Mouse (Mus musculus) testis, adult 2 months (tissue): ENCODE measurements around the gene Fam228a.

Source experiments
- CTCF ChIP-seq: fragments of 200-500 bp; IDR thresholded peaks from 2 replicates; pipeline ENCODE4 v1.5.1; 2012; ENCODE audit warnings: low read depth, mild to moderate bottlenecking, inconsistent platforms, low read length, moderate library complexity; ENCODE audit not compliant: control insufficient read depth, insufficient read depth, insufficient replicate concordance
- POLR2A ChIP-seq: fragments of 200-500 bp; IDR thresholded peaks from 2 replicates; pipeline ENCODE4 v1.6.1; 2012; ENCODE audit warnings: low read depth, mild to moderate bottlenecking, inconsistent platforms, low read length, moderate library complexity; ENCODE audit not compliant: control insufficient read depth

DNA sequence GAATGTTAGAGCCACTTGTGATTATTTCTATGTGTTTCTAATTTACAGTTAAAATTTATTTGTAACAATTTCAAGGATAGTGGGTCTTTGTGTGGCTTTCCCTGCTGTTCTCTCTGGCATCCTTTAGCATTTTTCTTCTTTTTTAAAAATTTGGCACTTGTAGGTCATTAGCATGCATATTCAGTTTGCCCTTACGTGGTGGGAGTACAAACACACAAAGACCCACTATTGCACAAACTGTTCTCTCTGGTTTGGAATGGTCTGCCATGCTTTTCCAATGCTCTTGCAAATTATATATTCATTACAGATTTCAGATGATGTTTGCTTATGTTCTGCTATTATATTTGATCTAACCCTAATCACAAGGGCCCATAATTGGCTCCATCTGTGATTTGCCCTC, 61.9 kb downstream of the Fam228a start:
- TF ChIP-seq POLR2A (no peak), CTCF (no peak)
